Mouse (Mus musculus) MEL (cell line): ENCODE results near the gene Ccdc88b. TPM values are rescaled to one million over a fixed set of nuclear protein-coding genes. Genes with fewer than 3 reads are reported as not detected.
A peak's percentile ranks its signal among the peaks of the same experiment; 100 is the strongest.

ENCODE experiments used
- DNase-seq: peaks from one replicate; pipeline ENCODE4 v3.0.0; 2011; ENCODE audit warnings: low read depth, low spot score
- H3K27ac ChIP-seq: 2 replicates; pipeline ENCODE4 v1.5.1; 2012; ENCODE audit warnings: low read depth, mild to moderate bottlenecking, control low read depth, low read length, moderate library complexity; ENCODE audit not compliant: control insufficient read depth
- H3K27me3 ChIP-seq, 2 experiments: fragments of 150-350 bp in 1 of 2; sonication (generic) in 1 of 2; 2 replicates each; pipeline ENCODE4 v1.6.1; 2012; ENCODE audit warnings: low read length in 2 of 2, mild to moderate bottlenecking in 2 of 2, improper control_type of control experiment in 1 of 2, moderate library complexity in 1 of 2; ENCODE audit not compliant: insufficient read depth in 2 of 2, control insufficient read depth in 1 of 2
- H3K36me3 ChIP-seq, 2 experiments: 2 replicates each; pipeline ENCODE4 v1.6.1; 2012 to 2014; ENCODE audit warnings: low read length in 2 of 2, improper control_type of control experiment in 1 of 2, inconsistent platforms in 1 of 2, mild to moderate bottlenecking in 1 of 2; ENCODE audit not compliant: insufficient read depth in 2 of 2, control insufficient read depth in 1 of 2
- H3K4me1 ChIP-seq, 2 experiments: fragments of 150-350 bp in 1 of 2; sonication (generic) in 1 of 2; 2 replicates each; pipeline ENCODE4 v1.6.1; 2012; ENCODE audit warnings: low read length in 2 of 2, improper control_type of control experiment in 1 of 2, mild to moderate bottlenecking in 1 of 2; ENCODE audit not compliant: insufficient read depth in 2 of 2, control insufficient read depth in 1 of 2
- H3K4me3 ChIP-seq, 2 experiments: fragments of 150-350 bp in 1 of 2; sonication (generic) in 1 of 2; 2 replicates each; pipeline ENCODE4 v1.5.1; 2012; ENCODE audit warnings: low read depth in 2 of 2, low read length in 2 of 2, mild to moderate bottlenecking in 2 of 2, moderate library complexity in 2 of 2, control low read depth in 1 of 2, improper control_type of control experiment in 1 of 2; ENCODE audit not compliant: control insufficient read depth in 1 of 2, insufficient read depth in 1 of 2
- H3K79me2 ChIP-seq: 2 replicates; pipeline ENCODE4 v1.6.1; 2012; ENCODE audit warnings: mild to moderate bottlenecking, low read length, moderate library complexity; ENCODE audit not compliant: control insufficient read depth, poor library complexity, insufficient read depth
- H3K9ac ChIP-seq: 2 replicates; pipeline ENCODE4 v1.6.1; 2012; ENCODE audit warnings: low read depth, mild to moderate bottlenecking, control low read depth, low read length, moderate library complexity; ENCODE audit not compliant: control insufficient read depth, poor library complexity, severe bottlenecking
- H3K9me3 ChIP-seq: fragments of 150-350 bp; sonication (generic); replicated peaks from 2 replicates; pipeline ENCODE4 v1.6.1; 2012; ENCODE audit warnings: mild to moderate bottlenecking, low read length, improper control_type of control experiment, moderate library complexity; ENCODE audit not compliant: insufficient read depth
- BHLHE40 ChIP-seq: IDR thresholded peaks from 2 replicates; pipeline ENCODE4 v1.6.1; 2012; ENCODE audit warnings: low read depth, mild to moderate bottlenecking, inconsistent platforms, low read length, improper control_type of control experiment, borderline replicate concordance
- CHD2 ChIP-seq: IDR thresholded peaks from 2 replicates; pipeline ENCODE4 v1.6.1; 2011; ENCODE audit warnings: low read length, improper control_type of control experiment
- CTCF ChIP-seq, 3 experiments: IDR thresholded peaks in 2 of 3; conservative IDR thresholded peaks in 1 of 3; 2 replicates each; pipeline ENCODE4 v1.5.1; 2011 to 2012; ENCODE audit warnings: low read length in 3 of 3, low read depth in 2 of 3, mild to moderate bottlenecking in 2 of 3, improper control_type of control experiment in 1 of 3, inconsistent platforms in 1 of 3, mixed read lengths in 1 of 3, moderate library complexity in 1 of 3; ENCODE audit not compliant: control insufficient read depth in 1 of 3, insufficient read depth in 1 of 3, poor library complexity in 1 of 3, severe bottlenecking in 1 of 3
- E2F4 ChIP-seq: IDR thresholded peaks from 2 replicates; pipeline ENCODE4 v1.6.1; 2011; ENCODE audit warnings: low read depth, low read length, improper control_type of control experiment, borderline replicate concordance
- ELF1 ChIP-seq: IDR thresholded peaks from 2 replicates; pipeline ENCODE4 v1.6.1; 2014; ENCODE audit warnings: low read depth, mild to moderate bottlenecking, inconsistent platforms, low read length, improper control_type of control experiment, moderate library complexity
- GABPA ChIP-seq: IDR thresholded peaks from 2 replicates; pipeline ENCODE4 v1.6.1; 2012; ENCODE audit warnings: low read depth, mild to moderate bottlenecking, inconsistent platforms, low read length, improper control_type of control experiment, moderate library complexity
- GATA1 ChIP-seq: IDR thresholded peaks from 2 replicates; pipeline ENCODE4 v1.6.1; 2011; ENCODE audit warnings: low read depth, low read length, improper control_type of control experiment
- HCFC1 ChIP-seq: IDR thresholded peaks from 2 replicates; pipeline ENCODE4 v1.6.1; 2012; ENCODE audit warnings: low read depth, mild to moderate bottlenecking, inconsistent platforms, low read length, improper control_type of control experiment, moderate library complexity
- MAX ChIP-seq: IDR thresholded peaks from 2 replicates; pipeline ENCODE4 v1.6.1; 2011; ENCODE audit warnings: low read length, improper control_type of control experiment
- MYC ChIP-seq: IDR thresholded peaks from 2 replicates; pipeline ENCODE4 v1.6.1; 2011; ENCODE audit warnings: low read depth, mild to moderate bottlenecking, low read length, improper control_type of control experiment, moderate library complexity
- POLR2A ChIP-seq, 2 experiments: IDR thresholded peaks; 2 replicates each; pipeline ENCODE4 v1.6.1; 2011 to 2012; ENCODE audit warnings: low read length in 2 of 2, mild to moderate bottlenecking in 2 of 2, control low read depth in 1 of 2, improper control_type of control experiment in 1 of 2, low read depth in 1 of 2, moderate library complexity in 1 of 2; ENCODE audit not compliant: control insufficient read depth in 1 of 2, insufficient read depth in 1 of 2, poor library complexity in 1 of 2
- POLR2AphosphoS2 ChIP-seq: IDR thresholded peaks from 2 replicates; pipeline ENCODE4 v1.6.1; 2011; ENCODE audit warnings: low read length, improper control_type of control experiment
- POLR2AphosphoS5 ChIP-seq: IDR thresholded peaks from 2 replicates; pipeline ENCODE4 v1.6.1; 2012; ENCODE audit warnings: low read depth, borderline replicate concordance, mild to moderate bottlenecking, inconsistent platforms, low read length, moderate library complexity, mixed read lengths
- RAD21 ChIP-seq: IDR thresholded peaks from 2 replicates; pipeline ENCODE4 v1.6.1; 2011; ENCODE audit warnings: mild to moderate bottlenecking, low read depth, low read length, improper control_type of control experiment
- RCOR1 ChIP-seq: IDR thresholded peaks from 2 replicates; pipeline ENCODE4 v1.6.1; 2012; ENCODE audit warnings: low read depth, mild to moderate bottlenecking, inconsistent platforms, low read length, improper control_type of control experiment
- SIN3A ChIP-seq: IDR thresholded peaks from 2 replicates; pipeline ENCODE4 v1.6.1; 2012; ENCODE audit warnings: low read length, improper control_type of control experiment, inconsistent platforms
- TAL1 ChIP-seq: IDR thresholded peaks from 2 replicates; pipeline ENCODE4 v1.6.1; 2012; ENCODE audit warnings: mild to moderate bottlenecking, inconsistent platforms, low read length, moderate library complexity, mixed read lengths
- TBP ChIP-seq: IDR thresholded peaks from 2 replicates; pipeline ENCODE4 v1.8.0; 2011; ENCODE audit warnings: low read depth, low read length, improper control_type of control experiment
- TCF12 ChIP-seq: IDR thresholded peaks from 2 replicates; pipeline ENCODE4 v1.6.1; 2014; ENCODE audit warnings: low read depth, mild to moderate bottlenecking, inconsistent platforms, low read length, improper control_type of control experiment, moderate library complexity
- UBTF ChIP-seq: IDR thresholded peaks from 2 replicates; pipeline ENCODE4 v1.6.1; 2012; ENCODE audit warnings: low read depth, mild to moderate bottlenecking, inconsistent platforms, low read length, improper control_type of control experiment, moderate library complexity, borderline replicate concordance; ENCODE audit not compliant: insufficient read depth
- ZKSCAN1 ChIP-seq: IDR thresholded peaks from 2 replicates; pipeline ENCODE4 v1.6.1; 2012; ENCODE audit warnings: low read depth, mild to moderate bottlenecking, inconsistent platforms, low read length, improper control_type of control experiment, moderate library complexity
- ZNF384 ChIP-seq: IDR thresholded peaks from 2 replicates; pipeline ENCODE4 v1.6.1; 2012; ENCODE audit warnings: low read depth, mild to moderate bottlenecking, inconsistent platforms, low read length, improper control_type of control experiment
- polyA plus RNA-seq, 2 experiments: library from polyadenylated mRNA; stranded (reverse) in 1 of 2; unstranded in 1 of 2; fragments of >175 nt in 1 of 2; fragments of >200 nt in 1 of 2; gene quantifications; 2 replicates each; pipeline versions ENCODE4 v1.2.1 to v1.2.4; 2012; ENCODE audit warnings: low replicate concordance in 2 of 2, low read depth in 1 of 2; ENCODE audit not compliant: insufficient read length in 2 of 2, insufficient read depth in 1 of 2, missing spikeins in 1 of 2
- total RNA-seq: library from RNA; depleted of rRNA; stranded (reverse); fragments of 300-350 nt; gene quantifications from 2 replicates; pipeline ENCODE4 v1.2.3, GENCODE M21; 2012

Gene Ccdc88b
- total and polyA plus RNA-seq, 3 experiments: 32.4 to 59.8 TPM; not detected in 1

- no peaks in the 10 kb centered on the region for H3K9me3 ChIP-seq
Observed at GRCm38 (mm10) chr19:6860706-6861105, 2.7 kb upstream of the Ccdc88b start.

GRCm38 (mm10) chr19:6859971-6860370 is 2.0 kb upstream of the Ccdc88b start:
- Histone ChIP-seq H3K9me3 (no peaks in the 10 kb centered on the region), H3K36me3 (peaks cover 2 to 11% of the 10 kb centered on the region in 2 experiments; a peak in 2 of 4 replicates), H3K79me2 (peaks cover 9% of the 10 kb centered on the region), H3K27me3 (no peaks in the 10 kb centered on the region), H3K27ac (no peak overlapping the region), H3K4me1 (peaks cover 7 to 8% of the 10 kb centered on the region in 2 experiments; a peak in 3 of 4 replicates), H3K4me3 (no peak overlapping the region), H3K9ac (no peak overlapping the region)
- TF ChIP-seq TAL1 (no peak), POLR2A (IDR thresholded peaks at IDR 0.05; ENCODE audit: control insufficient read depth in 1 of 2, insufficient read depth in 1 of 2, low read depth in 1 of 2, low read length in 2 of 2, poor library complexity in 1 of 2) (no peak), SIN3A (no peak), HCFC1 (no peak), POLR2AphosphoS5 (no peak), CHD2 (no peak), E2F4 (no peak), RAD21 (no peak), MYC (no peak), ZKSCAN1 (no peak), TBP (no peak), BHLHE40 (no peak), TCF12 (no peak), ZNF384 (no peak), ELF1 (no peak), MAX (no peak), GATA1 (no peak), UBTF (no peak)
- no peak for DNase-seq

More at GRCm38 (mm10) chr19:6860706-6861105, 2.7 kb upstream of the Ccdc88b start:
- no peak overlapping the region for H3K4me3 ChIP-seq
- H3K4me1 ChIP-seq: peaks cover 7 to 8% of the 10 kb centered on the region in 2 experiments; a peak in 3 of 4 replicates
- no peak for TF ChIP-seq E2F4
- TF ChIP-seq RCOR1: no peak
- TF ChIP-seq GABPA: no peak
- TF ChIP-seq CTCF (IDR thresholded peaks at IDR 0.05 in 2 of 3, conservative IDR thresholded peaks at IDR 0.05 in 1 of 3; ENCODE audit: control insufficient read depth in 1 of 3, insufficient read depth in 1 of 3, low read depth in 2 of 3, low read length in 3 of 3, poor library complexity in 1 of 3, severe bottlenecking in 1 of 3): no peak
- no peak for TF ChIP-seq POLR2AphosphoS2
- TF ChIP-seq TAL1: no peak
- H3K79me2 ChIP-seq: peaks cover 9% of the 10 kb centered on the region
- no peaks in the 10 kb centered on the region for H3K27me3 ChIP-seq
- peaks cover 2 to 11% of the 10 kb centered on the region in 2 experiments; a peak in 2 of 4 replicates for H3K36me3 ChIP-seq
- H3K27ac ChIP-seq: peak overlapping the region; percentile 19
- DNase-seq: peak; percentile 76
- peak overlapping the region; percentile 32 for H3K9ac ChIP-seq
